Mouse (Mus musculus) liver, embryonic 14.5 days (tissue): ENCODE data around the gene Eef1akmt1.
A peak's percentile ranks its signal among the peaks of the same experiment; 100 is the strongest.

Experiments
- CTCF ChIP-seq: IDR thresholded peaks from 2 replicates; pipeline ENCODE4 v1.5.1; 2016; ENCODE audit warnings: antibody characterized with exemption, low read depth, control low read depth
- EP300 ChIP-seq: IDR thresholded peaks from 2 replicates; pipeline ENCODE4 v1.6.1; 2016; ENCODE audit warnings: antibody characterized with exemption, low read depth

GRCm38 (mm10) chr14:57619487-57619886 is 48.1 kb upstream of the Eef1akmt1 start:
- TF ChIP-seq EP300 (no peak), CTCF (peak; percentile 55)
